Mouse (Mus musculus) thymus, postnatal 0 days (tissue): ENCODE results near the gene Glis2. TPM values are rescaled to one million over a fixed set of nuclear protein-coding genes. Genes with fewer than 3 reads are reported as not detected.
A peak's percentile ranks its signal among the peaks of the same experiment; 100 is the strongest.

Experiments
- DNase-seq: peaks from one replicate; pipeline ENCODE4 v3.0.0-alpha.2; 2015; ENCODE audit warnings: low spot score
- polyA plus RNA-seq: library from polyadenylated mRNA; unstranded; fragments of >200 nt; fragmentation: Nextera tagmentation; extraction: Ambion mirVana; gene quantifications from 2 replicates; pipeline ENCODE4 v1.2.1, GENCODE M21; 2015

Glis2 gene
- polyA plus RNA-seq: 3.6 and 5.3 TPM in 2 replicates

DNA sequence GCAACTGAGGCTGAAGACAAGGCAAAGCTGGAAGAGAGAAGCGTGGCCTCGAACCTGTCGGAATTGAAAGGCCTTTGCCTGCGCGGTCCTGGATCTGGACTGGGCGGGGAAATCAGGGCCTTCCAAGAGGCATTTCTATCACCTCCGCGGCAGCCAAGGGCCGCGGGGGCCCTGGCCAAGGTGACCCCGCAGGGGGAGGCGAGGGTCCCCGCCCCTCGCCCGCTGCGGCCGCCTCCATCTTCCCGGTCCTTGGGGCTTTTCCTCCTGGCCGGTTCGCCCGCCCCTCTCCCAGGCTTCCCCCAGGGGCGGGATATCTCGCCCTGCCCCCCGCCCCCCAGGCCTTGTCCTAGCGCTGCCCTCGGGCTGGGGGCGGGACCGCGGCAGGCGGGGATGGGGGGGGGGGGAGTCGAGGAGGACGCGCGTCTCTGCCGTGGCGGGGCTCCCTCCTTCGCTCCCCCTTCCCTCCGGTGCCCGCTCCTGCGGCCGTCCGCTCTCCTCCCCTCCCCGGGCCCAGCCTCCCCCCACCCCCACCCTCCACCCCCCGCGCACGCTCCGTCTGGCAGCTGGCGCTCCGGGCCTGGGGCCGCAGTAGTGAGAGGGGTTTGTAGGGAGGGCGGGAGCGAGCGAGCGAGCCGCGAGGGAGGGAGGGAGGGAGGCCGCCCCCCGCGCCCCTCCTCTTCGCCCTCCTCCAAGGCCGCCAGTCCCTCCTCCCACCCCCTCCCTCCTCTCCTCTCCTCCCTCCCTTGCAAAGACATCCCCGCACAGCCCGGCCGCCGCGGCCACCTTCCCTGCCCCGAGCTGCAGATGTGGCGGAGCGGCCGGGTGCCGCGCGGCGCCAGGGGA, at the start of gene Glis2:
Gene Glis2, plus strand, starts transcription at position 743 of the 843 bp plus-strand sequence.
- DNase-seq: peak; percentile 46

DNA sequence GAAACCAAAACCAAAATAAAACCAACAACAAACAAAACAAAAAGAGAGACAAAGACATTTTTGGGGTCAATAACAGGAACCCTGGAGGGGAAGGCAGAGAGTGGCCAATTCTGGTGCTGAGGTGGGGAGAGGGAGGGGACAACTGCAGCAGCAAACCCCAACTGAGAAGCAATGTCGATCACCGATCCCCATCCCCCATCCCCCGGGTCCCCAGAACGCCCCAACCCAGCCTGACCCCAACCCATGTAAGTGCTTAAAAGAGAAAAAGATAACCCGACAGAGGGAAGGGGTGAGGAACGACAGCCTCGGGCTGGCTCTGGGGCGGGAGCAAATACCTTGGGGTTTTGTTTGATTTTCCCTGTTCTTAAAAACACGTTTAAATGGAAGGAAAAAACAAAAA, 49.7 kb upstream of the Glis2 start:
- DNase-seq: no peak

DNA sequence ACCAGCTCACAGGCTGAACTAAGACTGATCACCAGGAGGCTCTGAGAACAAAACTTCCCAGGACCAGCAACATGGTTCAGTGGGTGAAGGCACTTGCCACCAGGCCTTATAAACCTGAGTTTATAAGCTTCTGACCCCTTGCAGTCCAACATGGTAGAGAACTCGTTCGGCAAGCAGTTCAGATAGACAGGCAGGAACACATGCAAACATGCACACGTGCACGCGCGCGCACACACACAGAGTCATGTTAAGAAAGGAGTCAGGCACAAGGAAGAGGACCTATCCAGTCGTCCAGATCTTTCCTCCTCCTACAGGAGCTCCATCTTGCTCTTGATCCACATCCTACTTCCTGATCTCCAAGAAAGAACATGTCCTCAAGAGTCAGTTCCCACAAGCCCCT, 47.7 kb upstream of the Glis2 start:
- no peak for DNase-seq

DNA sequence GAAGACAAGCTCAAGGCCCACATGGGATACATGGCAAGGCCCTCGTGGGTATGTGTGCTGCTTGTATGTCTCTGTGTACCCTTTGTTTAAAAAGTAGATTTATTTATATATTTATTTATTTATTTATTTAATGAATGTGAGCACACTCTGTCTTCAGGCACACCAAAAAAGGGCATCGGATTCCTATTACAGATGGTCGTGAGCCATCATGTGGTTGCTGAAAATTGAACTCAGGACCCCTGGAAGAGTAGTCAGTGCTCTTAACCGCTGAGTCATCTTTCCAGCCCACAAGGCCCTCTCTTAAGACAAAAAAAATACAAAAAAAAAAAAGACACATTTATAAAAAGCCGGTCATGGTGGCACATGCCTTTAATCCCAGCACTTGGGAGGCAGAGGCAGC, 46.9 kb upstream of the Glis2 start:
- DNase-seq: no peak

DNA sequence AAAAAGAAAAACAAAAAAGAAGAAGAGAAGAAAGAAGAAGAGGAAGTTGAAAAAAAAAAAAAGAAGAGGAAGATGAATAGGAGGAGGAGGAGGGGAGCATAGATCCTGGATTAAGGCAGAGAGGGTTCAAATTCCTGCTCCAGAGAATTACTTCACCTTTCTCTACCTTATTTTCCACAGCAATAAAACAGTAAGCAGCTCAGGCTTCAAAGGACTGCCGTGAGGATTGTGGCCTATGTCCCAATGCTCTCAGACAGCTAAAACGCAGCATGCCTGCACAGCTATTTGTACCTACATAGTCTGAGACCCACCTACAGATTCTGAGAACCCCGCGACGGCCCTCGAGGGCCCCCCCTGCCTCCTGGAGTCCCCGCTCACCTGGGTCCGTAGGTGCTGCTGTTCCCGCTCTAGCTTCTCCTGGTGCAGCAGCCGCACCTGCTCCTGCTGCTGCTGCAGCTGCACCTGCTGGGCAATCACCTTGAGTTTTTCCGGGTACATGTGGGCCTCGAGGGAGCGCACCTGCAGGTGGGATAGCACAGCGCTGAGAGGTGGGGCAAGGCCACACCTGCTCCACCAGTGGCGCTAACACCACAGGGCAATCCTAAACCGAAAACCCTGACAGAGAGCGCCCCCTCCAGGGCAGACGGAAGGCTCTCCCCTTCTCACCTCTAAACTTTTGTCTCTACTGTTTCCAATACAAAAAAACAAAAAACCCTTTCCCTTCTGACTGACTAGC, 45.4 kb upstream of the Glis2 start:
- DNase-seq: no peak

DNA sequence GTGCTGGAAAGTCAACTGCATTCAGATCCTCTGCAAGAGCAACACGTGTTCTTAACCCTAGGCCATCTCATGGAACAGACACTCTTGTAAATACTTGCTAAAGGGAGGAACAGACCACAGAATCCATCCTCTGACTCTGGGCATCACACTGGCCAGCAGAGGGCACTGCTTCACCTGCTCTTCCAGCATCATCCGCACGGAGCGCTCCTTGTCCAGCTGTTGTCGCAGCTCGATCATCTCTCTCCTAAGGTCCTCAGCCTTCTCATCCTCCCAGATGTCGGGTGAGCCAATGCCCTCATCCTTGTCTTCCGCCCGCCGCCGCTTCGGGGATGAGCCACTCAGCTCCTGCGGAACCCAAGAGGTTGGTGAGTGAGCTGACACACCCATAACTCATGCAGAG, 43.5 kb upstream of the Glis2 start:
- peak; percentile 59 for DNase-seq

DNA sequence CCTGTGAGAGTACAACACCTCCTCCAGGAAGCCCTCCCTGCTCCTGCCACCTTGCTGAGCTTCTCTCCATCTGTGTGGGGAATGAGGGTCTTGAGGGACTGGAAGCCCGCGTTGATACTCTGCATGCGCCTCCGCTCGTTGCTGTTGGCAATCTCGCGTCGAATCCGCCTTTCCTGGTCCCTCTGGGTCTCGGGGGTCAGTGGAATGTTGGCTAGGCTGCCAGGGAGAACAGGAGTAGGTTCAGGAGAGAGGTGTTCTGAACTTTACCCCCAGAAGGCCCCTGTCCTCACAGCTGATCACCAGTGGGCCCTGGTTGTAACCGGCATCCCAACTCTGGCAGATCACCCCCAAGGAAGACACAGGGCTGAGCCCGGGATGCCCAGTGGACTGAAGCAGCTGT, 42.6 kb upstream of the Glis2 start:
- no peak for DNase-seq

DNA sequence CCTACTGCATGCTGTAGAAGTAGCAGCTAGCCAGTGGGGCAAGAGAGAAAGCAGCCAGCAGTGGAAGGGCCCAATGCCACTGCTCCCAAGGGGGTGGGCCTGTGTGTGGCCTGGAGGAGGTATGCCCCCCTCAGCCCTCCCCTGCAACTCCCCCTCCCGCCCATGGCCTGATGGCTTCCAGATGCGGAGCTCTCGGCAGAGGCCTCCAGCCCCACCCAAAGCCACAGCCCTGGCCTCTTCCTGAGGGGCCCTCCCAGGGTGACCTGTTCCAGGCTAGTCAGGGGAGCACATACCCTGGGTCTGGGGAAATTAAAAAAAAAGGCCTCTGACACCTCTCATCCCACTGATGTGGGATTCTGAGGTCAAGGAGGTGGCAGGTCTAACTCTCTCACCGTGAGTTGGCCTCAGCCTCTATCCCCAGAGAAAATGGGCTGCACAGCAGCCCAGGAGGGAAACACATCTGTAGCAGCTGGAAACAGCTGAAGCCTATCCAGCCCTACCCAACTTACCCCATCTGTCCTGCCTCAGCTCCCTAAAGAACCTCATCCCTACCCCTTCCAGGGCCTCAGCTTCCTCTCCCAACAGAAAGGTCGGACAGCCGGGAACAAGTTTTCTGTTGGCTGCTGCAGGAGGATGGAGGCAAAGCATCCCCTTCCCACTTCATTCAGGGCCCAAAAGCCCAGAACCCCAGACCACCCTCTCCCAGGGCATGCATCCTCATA, 41.5 kb upstream of the Glis2 start:
- DNase-seq: peak; percentile 26

DNA sequence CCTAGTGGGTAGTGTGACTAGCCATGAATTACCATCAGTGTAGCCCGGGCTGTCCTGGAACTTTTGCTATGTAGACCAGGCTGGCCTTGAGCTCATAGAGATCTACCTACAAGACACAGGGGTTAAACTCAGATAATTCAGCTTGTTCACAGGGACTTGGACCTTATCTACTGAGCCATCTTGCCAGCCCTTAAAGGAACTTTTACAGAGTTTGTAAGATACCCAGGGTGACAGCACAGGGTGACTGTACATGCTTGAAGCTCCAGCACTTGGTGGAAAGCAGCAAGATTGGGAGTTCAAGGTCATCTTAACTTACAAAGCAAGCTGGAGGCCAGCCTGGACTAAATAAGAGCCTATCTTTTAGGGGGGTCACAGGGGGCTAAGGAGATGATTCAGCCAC, 39.0 kb upstream of the Glis2 start:
- no peak for DNase-seq

DNA sequence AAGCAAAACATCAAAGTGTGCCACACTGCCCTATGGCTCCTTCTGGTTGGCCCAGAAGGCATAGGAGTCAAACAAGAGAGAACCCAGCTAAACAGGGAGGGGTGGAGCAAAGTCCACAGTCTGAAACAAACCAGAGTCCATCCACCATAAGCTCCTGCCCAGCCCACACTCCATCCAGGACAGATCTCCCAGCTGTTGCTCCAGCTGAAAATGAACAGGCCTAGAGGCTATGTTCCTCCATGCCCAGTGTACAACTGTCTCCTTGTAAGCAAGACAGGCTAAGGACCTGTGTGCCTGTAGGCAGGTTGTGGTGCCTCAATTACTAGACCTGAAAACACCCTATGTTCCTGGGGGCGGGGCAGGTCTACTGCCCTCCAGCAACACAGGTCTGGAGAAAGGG, 37.4 kb upstream of the Glis2 start:
- DNase-seq: no peak

DNA sequence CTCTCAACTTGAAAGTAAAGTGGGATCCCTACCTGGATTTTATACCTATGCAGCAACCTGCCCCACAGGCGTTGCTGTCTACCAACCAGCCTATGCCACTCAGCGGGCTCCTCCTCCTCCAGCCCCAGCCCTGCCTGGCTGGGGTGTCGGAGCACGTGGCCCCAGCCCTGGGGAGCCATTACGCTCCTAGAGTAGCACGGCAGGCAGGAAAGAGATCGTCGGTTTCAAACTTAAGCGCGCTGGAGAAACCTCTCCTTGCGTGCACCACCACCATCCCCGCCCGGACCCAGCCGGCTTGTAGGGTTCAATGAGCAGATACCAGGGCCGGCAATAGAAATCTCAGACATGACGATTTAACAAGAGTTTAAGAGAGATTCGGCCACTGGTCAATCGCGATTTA, 36.6 kb upstream of the Glis2 start:
- DNase-seq: peak; percentile 77

DNA sequence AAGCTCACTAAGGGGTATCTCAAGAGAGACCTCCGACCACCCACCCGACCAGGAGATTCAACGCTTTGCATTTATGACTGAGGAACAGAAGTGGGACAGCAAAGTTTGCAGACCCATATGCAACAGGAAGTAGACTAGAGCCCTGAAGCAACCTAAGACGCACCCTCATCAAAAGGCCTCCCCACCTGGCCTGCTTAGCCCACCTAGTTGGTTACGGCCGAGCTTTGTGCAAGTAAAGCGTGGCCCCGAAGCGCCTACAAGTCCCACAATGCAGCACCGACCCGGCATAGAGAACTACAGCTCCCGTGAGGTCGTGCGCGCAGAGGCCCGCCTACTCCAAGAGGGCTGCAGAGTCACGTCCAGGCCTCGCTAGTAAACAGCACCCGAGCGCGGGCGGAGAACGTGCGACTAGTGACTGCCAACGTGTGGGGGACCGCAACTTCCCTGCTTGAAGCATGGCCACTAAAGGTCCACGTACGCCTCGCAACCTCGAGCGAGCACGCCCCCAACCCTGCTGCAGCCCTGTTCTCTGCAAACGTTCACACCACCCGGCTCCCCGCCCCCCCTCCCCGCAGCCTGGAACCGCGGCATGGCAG, 36.0 kb upstream of the Glis2 start:
- DNase-seq: peak; percentile 93

DNA sequence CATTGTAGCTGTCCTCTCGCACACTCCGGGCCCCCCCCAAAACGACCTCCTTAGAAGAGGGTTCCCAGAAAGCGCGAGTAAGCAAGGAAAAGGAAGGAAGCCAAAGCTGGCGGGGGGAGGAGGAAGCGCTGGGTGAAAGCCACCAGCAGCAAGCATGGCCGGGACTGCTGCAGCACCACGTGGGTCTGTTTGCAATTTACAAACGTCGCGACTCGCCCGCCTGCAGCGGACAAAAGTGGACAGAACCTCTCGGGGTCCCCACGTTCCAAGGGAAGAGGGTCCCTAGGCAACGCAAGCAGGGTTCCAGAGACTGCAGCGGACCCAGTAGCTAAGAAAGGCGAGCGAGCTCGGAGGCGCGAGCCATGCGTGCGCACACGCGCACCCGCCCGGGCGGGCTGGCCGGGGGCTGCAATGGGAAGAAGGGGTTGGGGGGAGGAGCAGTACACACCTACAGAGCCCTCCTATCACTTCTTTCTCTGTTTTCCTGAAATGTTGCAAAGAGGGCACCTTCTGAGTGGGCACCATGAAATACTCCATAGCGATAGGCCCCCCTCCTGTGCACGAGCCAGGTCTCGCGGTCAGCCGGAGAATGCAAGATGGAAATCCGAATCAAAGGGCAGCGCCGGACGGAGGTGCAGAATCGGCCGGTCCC, 35.4 kb upstream of the Glis2 start:
- peak; percentile 57 for DNase-seq

DNA sequence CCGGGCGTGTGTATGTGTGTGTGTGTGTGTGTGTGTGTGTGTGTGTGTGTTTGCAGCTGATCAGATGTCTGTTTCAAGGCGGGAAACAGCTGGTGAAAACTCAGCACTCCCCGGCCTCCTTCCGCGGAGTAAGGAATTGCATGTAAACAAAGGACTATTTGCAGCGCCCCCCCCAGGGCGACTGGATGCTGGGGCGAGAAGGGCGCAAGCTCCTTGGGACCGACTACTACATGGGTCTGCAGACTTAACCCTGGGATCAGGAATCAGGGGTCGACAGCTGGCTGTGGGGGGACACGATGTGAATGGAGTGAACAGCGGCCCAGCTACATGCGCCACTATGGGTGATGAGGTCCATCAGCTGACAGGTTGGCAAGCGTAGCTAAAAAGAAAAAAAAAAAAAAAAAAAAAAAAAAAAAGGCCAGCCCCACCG, 34.8 kb upstream of the Glis2 start, which contains the start of gene Tfap4:
Gene Tfap4, minus strand, starts transcription at position 140 of the 430 bp plus-strand sequence.
- DNase-seq: peak; percentile 91

DNA sequence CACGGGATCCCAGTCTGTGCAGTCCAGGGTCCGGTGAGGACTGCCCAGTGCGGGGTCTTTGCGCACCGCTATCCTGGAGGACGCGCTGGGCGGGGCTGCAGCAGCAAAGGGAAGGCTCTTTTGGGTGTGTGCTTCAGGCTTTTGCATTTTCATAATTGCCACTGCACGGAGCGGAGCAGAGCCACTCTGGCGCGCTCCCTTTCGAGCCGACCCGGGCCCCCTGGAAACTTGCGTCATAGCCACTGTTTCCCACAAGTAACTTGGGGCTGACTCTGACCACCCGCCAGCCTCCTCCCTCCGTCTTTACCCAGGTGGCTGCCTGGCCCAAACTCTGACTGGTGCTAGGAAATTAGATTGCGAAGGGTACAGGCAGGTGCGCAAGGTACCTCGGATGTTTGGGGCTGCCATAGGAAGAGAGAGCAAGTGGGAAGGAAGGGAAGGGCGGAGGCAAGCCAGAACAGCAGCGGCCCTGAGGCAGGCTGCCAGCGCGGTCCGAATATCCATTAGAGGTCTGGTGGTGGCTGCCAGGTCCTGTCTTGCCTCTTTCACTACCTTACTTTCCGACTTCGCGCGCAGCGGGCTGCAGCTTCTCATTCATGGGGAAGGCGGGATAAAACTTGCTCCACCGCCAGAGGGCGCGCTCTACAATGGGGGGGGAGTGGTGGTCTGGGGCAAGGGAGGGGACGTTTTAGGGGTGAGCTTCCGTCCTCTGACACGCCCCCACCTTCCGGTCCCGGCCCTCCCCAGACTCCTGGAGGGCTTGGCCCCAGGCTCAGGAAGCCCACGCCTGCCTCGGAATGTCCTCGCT, 34.2 kb upstream of the Glis2 start:
- DNase-seq: peak; percentile 73

DNA sequence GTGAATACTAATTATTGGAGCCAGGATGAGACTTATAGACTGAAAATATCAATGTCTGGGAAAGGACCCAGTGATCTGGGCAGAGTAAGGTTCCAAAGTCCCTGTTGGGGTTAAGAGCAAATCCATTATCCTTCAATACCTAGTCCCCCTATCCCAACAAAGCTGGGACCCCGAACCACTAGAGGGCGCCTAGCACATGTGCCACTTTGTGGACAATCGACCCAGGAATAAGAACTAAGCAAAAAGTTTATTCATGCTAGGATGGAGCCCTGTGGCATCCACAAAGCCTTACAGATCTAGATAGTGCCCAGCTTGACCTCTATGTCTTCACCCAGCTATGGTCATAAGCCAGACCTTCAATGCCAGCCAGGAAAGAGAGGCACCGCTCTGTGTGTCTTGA, 26.6 kb upstream of the Glis2 start:
- DNase-seq: peak; percentile 79

DNA sequence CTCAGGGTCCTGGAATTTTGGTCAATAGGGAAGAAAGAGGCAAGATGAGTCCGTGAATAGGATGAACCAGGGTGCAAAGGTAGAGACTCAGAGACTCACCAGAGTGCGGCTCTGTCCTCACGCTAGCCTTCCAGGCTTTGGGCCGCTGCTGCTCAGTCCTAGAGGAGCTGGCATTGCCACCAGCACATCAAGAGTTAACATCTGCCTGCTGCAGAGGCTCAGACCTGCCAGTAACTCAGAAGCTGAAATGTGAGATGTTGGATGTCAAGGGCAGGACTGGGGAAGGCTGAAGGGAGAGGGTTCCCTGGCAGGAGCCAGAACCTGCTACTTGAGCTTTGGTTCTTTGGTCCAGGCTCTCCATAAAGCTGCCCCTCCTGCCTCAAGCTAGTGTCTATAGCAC, 23.8 kb upstream of the Glis2 start:
- DNase-seq: no peak

DNA sequence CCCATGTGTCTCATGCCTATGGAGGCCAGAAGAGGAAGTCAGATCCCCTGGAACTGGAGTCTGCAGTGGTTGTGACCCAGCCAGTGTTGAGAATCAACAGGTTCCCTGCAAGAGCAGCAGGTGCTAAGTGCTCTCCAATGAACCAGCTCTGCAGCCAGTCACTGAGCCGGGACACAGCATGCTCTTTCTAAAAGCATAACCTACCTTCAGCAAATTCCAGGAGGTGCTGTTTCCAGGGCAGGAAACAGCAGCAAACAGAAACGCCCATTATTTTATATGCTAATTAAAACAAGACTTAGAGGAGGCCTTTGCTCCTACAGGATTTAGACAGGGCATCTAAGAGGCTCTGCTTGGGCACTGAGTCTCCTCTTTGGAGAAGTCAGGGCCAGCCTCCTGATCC, 18.5 kb upstream of the Glis2 start:
- no peak for DNase-seq

DNA sequence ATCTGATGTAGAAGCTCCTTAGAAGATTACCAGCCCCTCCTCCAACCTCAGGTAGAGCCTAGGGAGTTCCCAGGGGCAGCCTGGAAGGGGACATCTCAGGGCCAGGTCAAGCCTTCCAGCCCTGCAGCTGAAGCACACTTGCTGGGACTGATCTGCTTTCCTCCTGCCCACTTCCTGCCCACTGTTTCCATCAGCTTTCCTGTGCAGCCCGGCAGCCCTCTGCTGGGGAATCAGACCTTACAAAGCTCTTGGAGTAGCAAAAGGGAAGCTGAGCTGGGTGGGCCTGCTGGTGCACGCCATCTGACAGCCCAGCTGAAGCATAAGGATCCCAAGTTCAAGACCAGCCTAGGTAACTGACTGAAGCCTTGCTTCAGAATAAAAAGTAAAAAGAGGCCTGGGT, 17.6 kb upstream of the Glis2 start:
- DNase-seq: peak; percentile 36

DNA sequence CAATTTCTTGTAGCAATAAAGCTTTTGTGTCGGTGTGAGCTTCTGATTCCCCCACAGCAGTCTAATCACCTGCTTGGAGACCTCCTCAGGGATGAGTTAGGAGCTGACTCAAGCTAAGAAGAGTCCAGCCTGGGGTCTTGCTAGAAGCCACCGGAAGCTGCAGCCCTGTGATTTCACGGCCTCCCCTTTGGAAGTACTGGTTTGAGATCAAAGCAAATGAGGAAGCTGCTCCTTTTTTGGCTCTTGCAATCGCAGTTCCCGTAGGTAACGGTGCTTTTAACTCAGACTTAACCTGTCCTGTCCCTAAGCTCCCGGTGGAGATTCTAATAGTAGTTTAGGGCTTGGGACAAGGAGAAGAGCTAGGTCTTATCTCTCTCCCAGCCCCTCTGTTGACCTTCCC, 15.9 kb upstream of the Glis2 start:
- no peak for DNase-seq
